Mouse (Mus musculus): ENCODE results near the gene Rufy3. TPM values are rescaled to one million over a fixed set of nuclear protein-coding genes. Genes with fewer than 3 reads are reported as not detected.

The Rufy3 gene
- total and polyA plus RNA-seq, 3 experiments, result 13.6 to 22.3 (median 17.4) TPM

DNA sequence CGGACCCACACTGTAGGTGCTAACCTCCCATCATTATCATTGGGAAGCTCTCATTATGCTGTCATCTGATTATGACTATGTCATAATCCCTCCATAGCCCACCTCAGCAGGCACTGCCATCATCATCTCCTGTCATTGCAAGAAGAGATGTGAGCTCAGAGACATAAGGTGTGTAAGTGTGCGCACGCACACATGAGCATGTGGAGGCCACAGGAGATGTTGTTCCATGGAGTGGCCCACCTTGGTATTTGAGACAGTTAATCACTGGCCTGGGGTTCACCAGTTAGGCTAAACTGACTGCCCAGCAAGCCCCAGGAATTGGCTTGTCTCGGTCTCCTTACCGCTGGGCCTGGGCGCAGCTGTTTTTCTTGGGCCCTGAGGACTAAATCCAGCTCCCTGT lies 16.5 kb downstream of the Rufy3 start:
- H3K27me3 ChIP-seq (replicated peaks), result no peaks in the 10 kb centered on the region
- 0 out of 4 replicates have a peak, but pooled peaks cover 0 to 3% of the 10 kb centered on the region in 2 experiments for H3K4me1 ChIP-seq (ENCODE audit: control insufficient read depth in 1 of 2, insufficient read depth in 2 of 2)
- peaks cover 9 to 60% of the 10 kb centered on the region in 2 experiments for H3K36me3 ChIP-seq (replicated peaks in 1 of 2; ENCODE audit: control insufficient read depth in 1 of 2, insufficient read depth in 1 of 2, low read length in 1 of 2)
- DNase-seq (ENCODE audit: extremely low read depth), result no peak
- TF ChIP-seq MAZ (IDR thresholded peaks at IDR 0.05; ENCODE audit: low read depth, low read length) (no peak), KAT2A (IDR thresholded peaks at IDR 0.05; ENCODE audit: insufficient replicate concordance, low read length) (no peak)
- no peak overlapping the region for H3K27ac ChIP-seq (ENCODE audit: insufficient read depth, low read depth)
- H3K79me2 ChIP-seq (replicated peaks; ENCODE audit: control insufficient read depth, extremely low read depth, insufficient read depth, poor library complexity, severe bottlenecking), result peaks cover 5% of the 10 kb centered on the region; the same call in 1 of the 2 replicates
- H3K9me3 ChIP-seq (replicated peaks; ENCODE audit: low read length), result no peaks in the 10 kb centered on the region
- in situ Hi-C loops (cut with MboI; ENCODE audit: low pct_ligation_motif_present, low pct_unique_long_range_greater_than_20kb, low sequenced_read_pairs) (no loop called here), dilution Hi-C loops (cut with MboI; ENCODE audit: extremely low pct_ligation_motif_present, extremely low pct_unique_long_range_greater_than_20kb, low sequenced_read_pairs) (no loop called here)
- H3K4me3 ChIP-seq (replicated peaks in 1 of 3; ENCODE audit: low read depth in 2 of 3, low read length in 2 of 3, poor library complexity in 1 of 3), result no peak overlapping the region
- no peak overlapping the region for H3K4me2 ChIP-seq (ENCODE audit: insufficient read depth, low read depth, poor library complexity, severe bottlenecking)
- no peak overlapping the region for H3K9ac ChIP-seq (ENCODE audit: insufficient read depth, low read depth)

DNA sequence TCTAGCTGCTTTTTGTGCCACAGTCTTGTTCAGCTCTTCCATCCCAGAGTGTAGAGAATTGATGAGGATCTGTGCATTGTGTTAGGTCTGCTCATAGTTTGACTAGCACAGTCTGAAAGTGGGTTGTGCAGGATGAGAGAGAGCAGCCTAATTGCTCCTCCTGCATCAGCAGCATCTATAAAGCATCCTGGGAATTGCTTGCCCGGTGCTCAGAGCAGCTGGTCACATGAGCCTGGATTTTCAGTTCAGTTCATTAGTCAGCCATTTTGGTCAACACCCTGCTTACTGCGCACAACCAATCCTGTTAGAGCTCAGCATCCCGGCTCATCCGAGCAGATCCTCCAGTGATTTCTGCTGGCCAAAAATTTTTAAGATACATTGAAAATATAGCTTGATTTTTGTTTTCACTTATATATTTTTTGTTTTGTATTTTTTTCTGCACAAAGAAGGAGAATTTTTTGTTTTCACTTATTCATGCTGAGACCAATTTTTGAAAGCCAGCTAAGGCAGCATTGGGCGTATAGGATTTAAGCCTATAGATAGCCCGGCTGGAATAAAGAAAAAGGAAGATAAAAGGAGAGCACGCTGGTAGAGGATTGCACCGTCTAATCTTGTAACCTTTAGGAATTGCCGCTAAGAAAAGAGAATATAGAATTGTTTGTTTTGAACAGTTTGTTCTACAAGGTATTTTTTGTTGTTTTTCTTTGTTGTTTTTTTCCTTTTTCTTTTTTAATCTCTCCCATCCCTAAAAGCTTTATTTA lies 18.6 kb downstream of the Rufy3 start:
- peaks cover 2 to 7% of the 10 kb centered on the region in 2 experiments; a peak in 2 of 4 replicates for H3K4me1 ChIP-seq (ENCODE audit: control insufficient read depth in 1 of 2, insufficient read depth in 2 of 2)
- H3K27ac ChIP-seq (ENCODE audit: insufficient read depth, low read depth), result no peak overlapping the region
- peaks cover 5% of the 10 kb centered on the region for H3K79me2 ChIP-seq (replicated peaks; ENCODE audit: control insufficient read depth, extremely low read depth, insufficient read depth, poor library complexity, severe bottlenecking)
- H3K36me3 ChIP-seq (replicated peaks in 1 of 2; ENCODE audit: control insufficient read depth in 1 of 2, insufficient read depth in 1 of 2, low read length in 1 of 2), result peaks cover 11 to 70% of the 10 kb centered on the region in 2 experiments
- H3K9me3 ChIP-seq (replicated peaks; ENCODE audit: low read length), result no peaks in the 10 kb centered on the region
- dilution Hi-C loops (cut with MboI; ENCODE audit: extremely low pct_ligation_motif_present, extremely low pct_unique_long_range_greater_than_20kb, low sequenced_read_pairs) (no loop called here), in situ Hi-C loops (cut with MboI; ENCODE audit: low pct_ligation_motif_present, low pct_unique_long_range_greater_than_20kb, low sequenced_read_pairs) (no loop called here)
- no peaks in the 10 kb centered on the region for H3K27me3 ChIP-seq (replicated peaks)
- H3K4me2 ChIP-seq (ENCODE audit: insufficient read depth, low read depth, poor library complexity, severe bottlenecking), result no peak overlapping the region
- TF ChIP-seq SIN3A (IDR thresholded peaks at IDR 0.05; ENCODE audit: low read length), result no peak
- TF ChIP-seq ZMIZ1 (IDR thresholded peaks at IDR 0.05; ENCODE audit: low read depth, low read length), result no peak
- TF ChIP-seq RAD21 (IDR thresholded peaks at IDR 0.05; ENCODE audit: low read depth, low read length), result no peak
- TF ChIP-seq TCF12 (IDR thresholded peaks at IDR 0.05; ENCODE audit: low read depth, low read length), result no peak
- no peak for TF ChIP-seq USF2 (conservative IDR thresholded peaks at IDR 0.05; ENCODE audit: low read depth, low read length)
- TF ChIP-seq RCOR1 (conservative IDR thresholded peaks at IDR 0.05; ENCODE audit: low read depth, low read length), result no peak
- no peak for TF ChIP-seq TBP (conservative IDR thresholded peaks at IDR 0.05; ENCODE audit: low read depth, low read length)
- TF ChIP-seq JUND (conservative IDR thresholded peaks at IDR 0.05; ENCODE audit: low read depth, low read length), result no peak
- no peak for TF ChIP-seq HCFC1 (IDR thresholded peaks at IDR 0.05; ENCODE audit: low read depth, low read length)
- no peak for TF ChIP-seq MAZ (IDR thresholded peaks at IDR 0.05; ENCODE audit: low read depth, low read length)
- no peak for TF ChIP-seq EP300 (IDR thresholded peaks at IDR 0.05; ENCODE audit: low read length)
- TF ChIP-seq ZKSCAN1 (IDR thresholded peaks at IDR 0.05; ENCODE audit: borderline replicate concordance, low read depth, low read length), result no peak
- TF ChIP-seq ZNF384 (IDR thresholded peaks at IDR 0.05; ENCODE audit: low read depth, low read length), result no peak
- no peak for TF ChIP-seq BHLHE40 (IDR thresholded peaks at IDR 0.05; ENCODE audit: low read depth, low read length)
- no peak for TF ChIP-seq E2F4 (IDR thresholded peaks at IDR 0.05; ENCODE audit: insufficient replicate concordance, low read depth, low read length)
- TF ChIP-seq NRF1 (IDR thresholded peaks at IDR 0.05; ENCODE audit: low read depth, low read length), result no peak
- TF ChIP-seq MAX (IDR thresholded peaks at IDR 0.05; ENCODE audit: low read length), result no peak
- TF ChIP-seq GABPA (IDR thresholded peaks at IDR 0.05; ENCODE audit: insufficient replicate concordance, low read depth, low read length), result no peak
- DNase-seq (ENCODE audit: extremely low read depth), result no peak
- no peak overlapping the region for H3K4me3 ChIP-seq (replicated peaks in 1 of 3; ENCODE audit: low read depth in 2 of 3, low read length in 2 of 3, poor library complexity in 1 of 3)
- H3K9ac ChIP-seq (ENCODE audit: insufficient read depth, low read depth), result no peak overlapping the region

Measured in CH12.LX (cell line).